Mouse (Mus musculus) megakaryocyte, embryonic 14.5 days (primary cell): Measurements from ENCODE around the gene Lrrtm4. TPM values are rescaled to one million over a fixed set of nuclear protein-coding genes. Genes with fewer than 3 reads are reported as not detected.

Experiments used
- H3K27me3 ChIP-seq: replicated peaks from 2 replicates; pipeline ENCODE3; 2012; ENCODE audit warnings: inconsistent platforms
- H3K36me3 ChIP-seq: replicated peaks from 2 replicates; pipeline ENCODE3; 2012; ENCODE audit warnings: low read length, inconsistent platforms, mixed read lengths
- H3K4me1 ChIP-seq: 2 replicates; pipeline ENCODE4 v1.6.1; 2012; ENCODE audit warnings: inconsistent platforms
- H3K4me3 ChIP-seq: replicated peaks from 2 replicates; pipeline ENCODE3; 2012; ENCODE audit warnings: moderate library complexity, mild to moderate bottlenecking, inconsistent platforms
- H3K9me3 ChIP-seq: 2 replicates; pipeline ENCODE4 v1.6.1; 2012; ENCODE audit warnings: inconsistent platforms
- FLI1 ChIP-seq: IDR thresholded peaks from 2 replicates; pipeline ENCODE4 v1.6.1; 2012; ENCODE audit warnings: low read length, inconsistent platforms, mixed read lengths
- GATA1 ChIP-seq: IDR thresholded peaks from 3 replicates; pipeline ENCODE4 v1.6.1; 2012; ENCODE audit warnings: mixed read lengths, low read length, inconsistent platforms, borderline replicate concordance
- polyA plus RNA-seq: library from polyadenylated mRNA; stranded (reverse); fragments of >175 nt; gene quantifications from 2 replicates; pipeline ENCODE4 v1.2.3, GENCODE M21; 2012; ENCODE audit warnings: low replicate concordance; ENCODE audit not compliant: insufficient read depth

Lrrtm4 gene
- polyA plus RNA-seq, 1 experiment = not detected

DNA sequence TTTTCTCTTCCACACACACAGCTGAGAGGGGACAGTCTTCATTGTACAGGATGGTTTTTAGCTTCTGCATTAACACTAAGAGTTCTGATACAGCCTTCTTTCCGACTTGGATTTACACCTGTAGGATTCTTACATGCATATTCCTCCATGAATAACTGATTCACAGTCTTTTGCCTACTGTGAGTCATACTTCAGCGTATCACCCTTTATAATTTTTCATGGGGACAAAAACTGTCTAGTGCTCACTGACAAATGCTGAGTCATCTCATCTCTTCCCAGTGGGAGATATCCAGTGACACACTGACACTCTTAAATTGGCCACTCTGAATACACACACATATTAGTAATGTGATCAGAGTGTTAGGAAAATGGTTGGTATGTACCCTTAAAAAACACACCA lies 600.8 kb downstream of the Lrrtm4 start:
- H3K4me3 ChIP-seq = no peak overlapping the region
- no peaks in the 10 kb centered on the region for H3K36me3 ChIP-seq
- H3K9me3 ChIP-seq = no peaks in the 10 kb centered on the region
- no peaks in the 10 kb centered on the region for H3K27me3 ChIP-seq
- TF ChIP-seq FLI1 (no peak), GATA1 (no peak)
- H3K4me1 ChIP-seq = no peaks in the 10 kb centered on the region

GRCm38 (mm10) chr6:80622676-80623334 lies 604.1 kb downstream of the Lrrtm4 start:
- Histone ChIP-seq H3K4me3 (no peak overlapping the region), H3K4me1 (no peaks in the 10 kb centered on the region), H3K27me3 (no peaks in the 10 kb centered on the region), H3K9me3 (no peaks in the 10 kb centered on the region), H3K36me3 (no peaks in the 10 kb centered on the region)
- TF ChIP-seq GATA1 (no peak), FLI1 (no peak)

GRCm38 (mm10) chr6:80625509-80625908 lies 606.8 kb downstream of the Lrrtm4 start:
- no peaks in the 10 kb centered on the region for H3K27me3 ChIP-seq
- TF ChIP-seq GATA1 (no peak), FLI1 (no peak)
- H3K4me1 ChIP-seq = no peaks in the 10 kb centered on the region
- no peaks in the 10 kb centered on the region for H3K9me3 ChIP-seq
- H3K36me3 ChIP-seq = no peaks in the 10 kb centered on the region
- H3K4me3 ChIP-seq = no peak overlapping the region

GRCm38 (mm10) chr6:80662729-80663128 lies 644.1 kb downstream of the Lrrtm4 start:
- Histone ChIP-seq H3K27me3 (no peaks in the 10 kb centered on the region), H3K4me1 (no peaks in the 10 kb centered on the region), H3K9me3 (no peaks in the 10 kb centered on the region), H3K4me3 (no peak overlapping the region), H3K36me3 (no peaks in the 10 kb centered on the region)
- TF ChIP-seq FLI1 (no peak), GATA1 (no peak)

DNA sequence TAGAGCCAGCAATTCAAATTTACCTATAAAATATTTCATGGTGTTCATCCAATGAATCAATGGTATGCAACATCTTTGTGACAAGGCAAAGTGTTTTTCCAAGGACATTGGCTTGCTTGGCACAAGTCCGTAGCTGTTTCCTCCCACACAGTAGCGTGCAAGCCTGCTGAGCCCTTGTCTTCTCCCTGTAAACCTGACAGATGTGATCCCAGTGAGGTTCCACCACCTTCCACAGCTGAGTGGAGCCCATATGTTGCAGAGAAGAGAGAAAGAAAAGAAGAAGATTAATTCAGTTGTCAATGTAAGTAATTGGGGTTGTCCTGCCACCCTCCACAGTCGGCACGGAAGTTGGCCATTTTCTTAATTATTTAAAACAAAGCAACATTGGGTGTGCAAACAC lies 645.4 kb downstream of the Lrrtm4 start:
- no peaks in the 10 kb centered on the region for H3K9me3 ChIP-seq
- H3K4me1 ChIP-seq = no peaks in the 10 kb centered on the region
- H3K36me3 ChIP-seq = no peaks in the 10 kb centered on the region
- no peak for TF ChIP-seq FLI1
- no peak for TF ChIP-seq GATA1
- H3K4me3 ChIP-seq = no peak overlapping the region
- no peaks in the 10 kb centered on the region for H3K27me3 ChIP-seq

- H3K4me1 ChIP-seq = no peaks in the 10 kb centered on the region
- no peaks in the 10 kb centered on the region for H3K36me3 ChIP-seq
- no peak overlapping the region for H3K4me3 ChIP-seq
- no peaks in the 10 kb centered on the region for H3K9me3 ChIP-seq
- H3K27me3 ChIP-seq = no peaks in the 10 kb centered on the region
- TF ChIP-seq FLI1 = no peak
- TF ChIP-seq GATA1 = no peak
These were observed 685.5 kb downstream of the Lrrtm4 start for GRCm38 (mm10) chr6:80704183-80704582.

DNA sequence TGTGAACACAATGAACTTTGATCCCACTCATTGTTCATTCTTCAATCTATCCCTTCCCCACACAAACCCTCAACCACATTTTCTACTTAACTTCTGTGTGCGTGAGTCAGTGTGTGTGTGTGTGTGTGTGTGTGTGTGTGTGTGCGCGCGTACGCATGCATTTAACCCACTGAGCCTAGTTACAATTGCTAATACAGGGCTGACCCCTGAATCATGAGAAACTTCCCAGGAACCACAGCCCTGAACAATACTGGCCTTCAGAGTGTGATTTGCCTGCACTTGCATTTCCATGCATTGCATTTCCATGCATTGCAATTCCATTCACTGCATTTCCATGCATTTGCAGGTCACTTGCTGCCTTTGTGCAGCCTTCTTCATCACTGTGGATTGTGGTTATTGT lies 701.8 kb downstream of the Lrrtm4 start:
- H3K4me1 ChIP-seq = no peaks in the 10 kb centered on the region
- no peaks in the 10 kb centered on the region for H3K9me3 ChIP-seq
- TF ChIP-seq GATA1 (no peak), FLI1 (no peak)
- H3K4me3 ChIP-seq = no peak overlapping the region
- H3K27me3 ChIP-seq = no peaks in the 10 kb centered on the region
- no peaks in the 10 kb centered on the region for H3K36me3 ChIP-seq

GRCm38 (mm10) chr6:80733416-80733815 lies 714.7 kb downstream of the Lrrtm4 start:
- TF ChIP-seq GATA1 = no peak
- no peak for TF ChIP-seq FLI1
- H3K4me3 ChIP-seq = no peak overlapping the region
- H3K27me3 ChIP-seq = no peaks in the 10 kb centered on the region
- no peaks in the 10 kb centered on the region for H3K4me1 ChIP-seq
- H3K36me3 ChIP-seq = no peaks in the 10 kb centered on the region
- H3K9me3 ChIP-seq = no peaks in the 10 kb centered on the region

DNA sequence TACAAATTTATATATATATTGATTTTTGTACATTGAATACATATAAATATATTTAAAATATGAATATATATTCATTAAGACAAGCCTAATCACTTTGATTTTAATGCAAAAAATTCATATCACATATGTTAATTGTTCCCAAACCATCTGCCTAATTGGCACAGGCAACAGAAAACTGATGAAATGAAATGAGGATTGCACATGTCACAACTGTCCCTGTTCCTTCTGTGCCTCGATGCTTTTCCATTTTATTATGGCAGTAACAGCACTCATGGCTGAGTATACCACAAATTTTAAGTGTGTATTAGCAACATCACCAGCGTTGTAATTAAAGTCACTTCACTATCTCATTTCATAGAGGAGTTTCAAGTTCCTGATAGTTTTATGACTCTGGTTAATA lies 732.1 kb downstream of the Lrrtm4 start:
- H3K4me1 ChIP-seq = no peaks in the 10 kb centered on the region
- TF ChIP-seq GATA1 (no peak), FLI1 (no peak)

DNA sequence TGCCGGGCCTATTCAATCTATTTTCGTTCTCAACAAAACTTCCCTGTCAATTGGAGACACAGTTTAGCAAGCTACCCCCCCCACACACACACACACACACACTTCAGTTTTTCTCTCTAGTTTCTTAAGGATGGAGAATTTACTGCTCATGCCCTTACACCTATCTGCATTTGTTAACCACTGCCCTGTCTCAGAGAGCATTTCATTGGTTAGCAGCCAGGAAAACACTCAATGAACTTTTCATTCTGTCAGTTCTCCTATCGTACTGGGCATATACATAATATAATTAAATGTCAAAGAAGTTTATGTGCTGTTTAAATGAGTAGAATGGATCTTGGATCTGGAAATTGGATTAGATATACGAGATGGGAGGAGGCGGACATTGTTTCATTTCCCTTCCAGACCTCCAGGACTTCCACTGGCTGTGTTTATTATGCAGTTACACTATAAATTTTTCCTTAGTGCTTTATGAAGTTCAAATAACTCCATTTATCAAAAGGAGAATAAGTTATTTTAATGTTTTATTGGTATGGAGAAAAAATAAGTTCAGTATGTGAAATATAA lies 742.0 kb downstream of the Lrrtm4 start:
- H3K4me1 ChIP-seq = no peaks in the 10 kb centered on the region
- H3K36me3 ChIP-seq = no peaks in the 10 kb centered on the region
- H3K9me3 ChIP-seq = no peaks in the 10 kb centered on the region
- no peak overlapping the region for H3K4me3 ChIP-seq
- TF ChIP-seq GATA1 (no peak), FLI1 (no peak)
- H3K27me3 ChIP-seq = no peaks in the 10 kb centered on the region

More for the DNA sequence above, 732.1 kb downstream of the Lrrtm4 start:
- Histone ChIP-seq H3K27me3 (no peaks in the 10 kb centered on the region), H3K36me3 (no peaks in the 10 kb centered on the region), H3K9me3 (no peaks in the 10 kb centered on the region), H3K4me3 (no peak overlapping the region)
